In the genomic region with DNA sequence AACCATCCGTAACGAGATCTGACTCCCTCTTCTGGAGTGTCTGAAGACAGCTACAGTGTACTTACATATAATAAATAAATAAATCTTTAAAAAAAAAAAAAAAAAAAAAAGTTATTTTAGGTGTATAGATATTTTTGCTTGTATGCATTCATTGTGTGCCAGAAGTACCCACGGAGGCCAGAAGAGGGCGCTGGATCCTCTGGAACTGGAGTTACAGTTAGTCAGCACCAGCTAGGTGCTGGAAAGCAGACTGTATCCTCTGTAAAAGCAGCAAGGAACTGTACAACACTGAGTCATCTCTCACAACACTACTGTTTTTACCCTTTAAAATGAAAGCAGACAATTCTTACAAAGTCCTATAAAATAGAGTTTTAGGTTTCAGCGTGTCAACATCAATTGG, we compare ENCODE assay signal across 8 mouse cellular contexts. TPM values are rescaled to one million over a fixed set of nuclear protein-coding genes. Genes with fewer than 3 reads are reported as not detected.
DNase-seq lines count a peak whose midpoint lies in the region; ATAC-seq and TF ChIP-seq lines count a peak whose summit lies in the region.

No protein-coding gene starts in this region.

- H3K9ac ChIP-seq in intestine, postnatal 0 days (ENCODE audit: low read depth, low read length): no peak overlapping the region
- no peak overlapping the region for H3K9ac ChIP-seq in intestine, embryonic 15.5 days

- no peak overlapping the region for H3K27ac ChIP-seq in intestine, postnatal 0 days (ENCODE audit: low read depth, low read length)
- H3K27ac ChIP-seq in intestine, embryonic 15.5 days: no peak overlapping the region
- H3K27ac ChIP-seq in left cerebral cortex, adult 2 months: no peak overlapping the region; the same call in 1 of the 2 replicates

- TF ChIP-seq CTCF in intestine, postnatal 0 days (IDR thresholded peaks at IDR 0.05; ENCODE audit: low read depth): peak; percentile 73
- peak; percentile 60 for TF ChIP-seq CTCF in left cerebral cortex, adult 2 months (IDR thresholded peaks at IDR 0.05)

- no peak for ATAC-seq in intestine, postnatal 0 days
- ATAC-seq in intestine, embryonic 15.5 days: no peak

- intact Hi-C loops in left cerebral cortex, adult 2 months (cut with DNase I): loop anchor here (5.0 kb wide), 1 partner anchor 37 kb away; no protein-coding TSS in a partner anchor

- no peak overlapping the region for H3K4me3 ChIP-seq in intestine, postnatal 0 days (ENCODE audit: low read depth, low read length)
- no peak overlapping the region for H3K4me3 ChIP-seq in intestine, embryonic 15.5 days (replicated peaks)
- no peak overlapping the region for H3K4me3 ChIP-seq in left cerebral cortex, adult 2 months

- H3K36me3 ChIP-seq in intestine, postnatal 0 days (ENCODE audit: control insufficient read depth, insufficient read depth): no peaks in the 10 kb centered on the region
- no peaks in the 10 kb centered on the region for H3K36me3 ChIP-seq in intestine, embryonic 15.5 days

- no peak overlapping the region for H3K4me2 ChIP-seq in intestine, postnatal 0 days (replicated peaks; ENCODE audit: low read depth)
- no peak overlapping the region for H3K4me2 ChIP-seq in intestine, embryonic 15.5 days (replicated peaks)

- WGBS in intestine, postnatal 0 days: 62% methylated on average over 3 of the region's 5 CpGs
- 49% methylated on average over 4 of the region's 5 CpGs for WGBS in intestine, embryonic 15.5 days

- H3K27me3 ChIP-seq in intestine, postnatal 0 days (replicated peaks; ENCODE audit: control insufficient read depth, insufficient read depth, low read length): 0 out of 2 replicates have a peak, but pooled peaks cover 3% of the 10 kb centered on the region
- no peaks in the 10 kb centered on the region; the same call in 1 of the 2 replicates for H3K27me3 ChIP-seq in intestine, embryonic 15.5 days (replicated peaks)

- no peaks in the 10 kb centered on the region; the same call in 1 of the 2 replicates for H3K4me1 ChIP-seq in intestine, postnatal 0 days (replicated peaks; ENCODE audit: control insufficient read depth, insufficient read depth, low read length)
- H3K4me1 ChIP-seq in intestine, embryonic 15.5 days (replicated peaks): no peaks in the 10 kb centered on the region; the same call in 1 of the 2 replicates

- DNase-seq in Muller cell, postnatal 12 days (ENCODE audit: inconsistent ontology term): peak; percentile 29
- peak; percentile 54 for DNase-seq in cerebellum, adult 9-11 months
- peak; percentile 70 for DNase-seq in gastrocnemius, postnatal 10 days
- peak; percentile 59 to 77 for DNase-seq in left cerebral cortex, adult 2 months (ENCODE audit: extremely low spot score in 1 of 2, low spot score in 2 of 2)
- DNase-seq in mesoderm, embryonic 11.5 days (ENCODE audit: low read depth, low spot score): peak; percentile 67
- peak; percentile 88 for DNase-seq in testis, postnatal 10 days (ENCODE audit: low spot score)

- H3K9me3 ChIP-seq in intestine, postnatal 0 days (ENCODE audit: control insufficient read depth): no peaks in the 10 kb centered on the region
- no peaks in the 10 kb centered on the region for H3K9me3 ChIP-seq in intestine, embryonic 15.5 days

RNA-seq across cellular contexts. Expression of gene Mkrn1, which starts 4.5 kb away (rescaled TPM):
- polyA plus RNA-seq in intestine, postnatal 0 days (2015; fragmentation: Nextera tagmentation; extraction: Ambion mirVana): 81.9 and 83.1 TPM in 2 replicates
- 59.3 and 64.8 TPM in 2 replicates for polyA plus RNA-seq in intestine, embryonic 15.5 days (2015; fragmentation: Nextera tagmentation; extraction: Ambion mirVana)
- total RNA-seq in gastrocnemius, postnatal 10 days (2021): 10 to 100 TPM; 30.4 to 31.8 TPM
- total RNA-seq in left cerebral cortex, adult 2 months (2021): 100 to 1,000 TPM; 132 to 136 TPM

RNA-seq across cellular contexts. Expression of gene Rab19, which starts 34.8 kb away (rescaled TPM):
- 14.0 and 14.7 TPM in 2 replicates for polyA plus RNA-seq in intestine, postnatal 0 days (2015; fragmentation: Nextera tagmentation; extraction: Ambion mirVana)
- 6.1 and 8.1 TPM in 2 replicates for polyA plus RNA-seq in intestine, embryonic 15.5 days (2015; fragmentation: Nextera tagmentation; extraction: Ambion mirVana)
- under 1 TPM in 1 of 2 experiments, not detected in 1; 0.16 TPM for total RNA-seq in gastrocnemius, postnatal 10 days (2021)
- total RNA-seq in left cerebral cortex, adult 2 months (2021): not detected

RNA-seq across cellular contexts. Expression of gene Slc37a3, which starts 38.3 kb away (rescaled TPM):
- 36.1 TPM in 2 replicates for polyA plus RNA-seq in intestine, postnatal 0 days (2015; fragmentation: Nextera tagmentation; extraction: Ambion mirVana)
- 35.6 and 38.2 TPM in 2 replicates for polyA plus RNA-seq in intestine, embryonic 15.5 days (2015; fragmentation: Nextera tagmentation; extraction: Ambion mirVana)
- 10 to 100 TPM; 21.0 to 32.2 TPM for total RNA-seq in gastrocnemius, postnatal 10 days (2021)
- 10 to 100 TPM; 68.1 to 73.1 TPM for total RNA-seq in left cerebral cortex, adult 2 months (2021)

Comparison
In these comparisons a context has a peak if more than half of its experiments do, and no peak if none do; other contexts are left out.
1. DNase-seq: peak in every context shown above with its lines; median percentile 88 in testis, postnatal 10 days; 70 in gastrocnemius, postnatal 10 days; 68 in left cerebral cortex, adult 2 months; 67 in mesoderm, embryonic 11.5 days; 54 in cerebellum, adult 9-11 months; 29 in Muller cell, postnatal 12 days.
2. RNA of gene Mkrn1, which starts 4.5 kb away (total RNA-seq): 132 to 136 TPM in left cerebral cortex, adult 2 months; 30.4 to 31.8 TPM in gastrocnemius, postnatal 10 days; every median in the first group is over 4 times any median in the second.